Mouse (Mus musculus) brain, embryonic 14.5 days (tissue): ENCODE measurements around the gene Ibtk.

ENCODE experiments used
- CTCF ChIP-seq: fragments of 200-500 bp; IDR thresholded peaks from 2 replicates; pipeline ENCODE4 v1.5.1; 2012; ENCODE audit warnings: inconsistent platforms, mild to moderate bottlenecking, moderate library complexity, borderline replicate concordance; ENCODE audit not compliant: insufficient read depth, insufficient read length; ENCODE audit errors: extremely low read depth
- POLR2A ChIP-seq: fragments of 200-500 bp; IDR thresholded peaks from 2 replicates; pipeline ENCODE4 v1.6.1; 2012; ENCODE audit warnings: mild to moderate bottlenecking, inconsistent platforms, borderline replicate concordance; ENCODE audit not compliant: poor library complexity, insufficient read depth, insufficient read length, severe bottlenecking; ENCODE audit errors: extremely low read depth

DNA sequence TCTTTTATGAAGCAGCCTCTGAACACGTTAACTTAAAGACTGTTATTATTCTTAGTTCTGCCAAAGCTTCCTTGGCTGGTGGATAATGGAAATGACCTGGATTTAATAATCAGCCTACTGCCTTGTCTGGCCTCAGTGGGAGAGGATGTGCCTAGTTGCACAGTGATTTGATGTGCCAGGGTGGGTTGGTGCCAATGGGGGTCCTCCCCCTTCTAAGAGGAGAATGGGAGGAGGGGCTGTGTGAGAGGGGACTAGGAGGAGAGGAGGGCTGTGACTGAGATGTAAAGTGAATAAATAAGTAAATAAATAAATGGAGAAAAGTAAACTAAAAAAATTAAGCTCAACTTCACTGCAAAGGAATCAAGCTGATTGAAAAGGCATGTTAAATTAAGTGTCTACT is 85.3 kb downstream of the Ibtk start:
- TF ChIP-seq CTCF = no peak
- TF ChIP-seq POLR2A = no peak
